Comparison of ENCODE assay signal across 8 mouse cellular contexts in the genomic region with DNA sequence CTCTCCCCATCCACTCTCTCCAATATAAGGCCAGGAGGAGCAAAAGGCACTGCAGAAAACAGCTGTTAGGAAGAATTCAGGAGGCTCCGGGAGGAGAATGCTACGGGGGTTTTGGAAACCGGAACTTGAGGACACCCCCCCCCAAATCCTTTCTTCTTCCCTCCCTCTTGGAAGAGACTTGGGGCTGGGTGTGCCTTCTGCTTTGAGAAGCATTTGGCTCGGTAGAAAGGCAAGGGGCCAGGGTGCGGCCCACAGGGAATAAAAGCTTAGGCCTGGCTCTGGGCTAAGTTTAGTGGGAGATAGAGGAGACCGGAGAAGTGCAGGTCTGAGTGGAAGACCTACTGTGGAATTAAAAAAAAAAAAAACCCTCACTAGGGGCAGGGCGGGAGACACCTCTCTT.
DNase-seq lines count a peak whose midpoint lies in the region; ATAC-seq and TF ChIP-seq lines count a peak whose summit lies in the region.

No protein-coding gene starts in this region.

- DNase-seq in ES-E14 (ENCODE audit: low read depth, low spot score), result peak; percentile 29
- peak; percentile 58 to 72 for DNase-seq in adrenal gland, postnatal 36 days
- peak; percentile 82 to 85 for DNase-seq in heart, postnatal 36 days
- DNase-seq in natural killer cell, adult 2 months (ENCODE audit: low spot score in 2 of 2), result no peak
- DNase-seq in retina, postnatal 1 day, result no peak

- H3K9ac ChIP-seq in ES-E14 (ENCODE audit: insufficient read depth, low read depth, low read length, poor library complexity, severe bottlenecking), result peak overlapping the region; percentile 81
- H3K9ac ChIP-seq in forebrain, embryonic 13.5 days, result peak overlapping the region; percentile 95
- H3K9ac ChIP-seq in limb, embryonic 12.5 days (replicated peaks), result no peak overlapping the region
- peak overlapping the region; percentile 86 for H3K9ac ChIP-seq in midbrain, embryonic 15.5 days

- WGBS in forebrain, embryonic 13.5 days, result 9% methylated on average over 7 of the region's 7 CpGs
- 10% methylated on average over 7 of the region's 7 CpGs for WGBS in limb, embryonic 12.5 days
- 6% methylated on average over 7 of the region's 7 CpGs for WGBS in midbrain, embryonic 15.5 days

- H3K36me3 ChIP-seq in ES-E14 (ENCODE audit: control insufficient read depth, insufficient read depth, low read length, poor library complexity, severe bottlenecking), result no peaks in the 10 kb centered on the region
- H3K36me3 ChIP-seq in forebrain, embryonic 13.5 days (ENCODE audit: poor library complexity, severe bottlenecking), result no peaks in the 10 kb centered on the region
- H3K36me3 ChIP-seq in limb, embryonic 12.5 days, result no peaks in the 10 kb centered on the region
- H3K36me3 ChIP-seq in midbrain, embryonic 15.5 days (replicated peaks), result no peaks in the 10 kb centered on the region

- peak overlapping the region; percentile 83 to 93 for H3K4me3 ChIP-seq in ES-E14 (ENCODE audit: insufficient read depth in 1 of 2, low read depth in 1 of 2, low read length in 2 of 2, poor library complexity in 1 of 2, severe bottlenecking in 1 of 2)
- H3K4me3 ChIP-seq in forebrain, embryonic 13.5 days, result peak overlapping the region; percentile 86
- peak overlapping the region; percentile 89 for H3K4me3 ChIP-seq in limb, embryonic 12.5 days (replicated peaks)
- peak overlapping the region; percentile 94 for H3K4me3 ChIP-seq in midbrain, embryonic 15.5 days

- peak overlapping the region; percentile 84; the same call in 1 of the 2 replicates for H3K27ac ChIP-seq in ES-E14 (ENCODE audit: insufficient read depth, low read depth, low read length, poor library complexity, severe bottlenecking)
- no peak overlapping the region; the same call in 1 of the 2 replicates for H3K27ac ChIP-seq in forebrain, embryonic 13.5 days
- H3K27ac ChIP-seq in limb, embryonic 12.5 days, result no peak overlapping the region
- H3K27ac ChIP-seq in midbrain, embryonic 15.5 days, result peak overlapping the region; percentile 98; the same call in 1 of the 2 replicates

- peak overlapping the region; percentile 95 for H3K4me2 ChIP-seq in forebrain, embryonic 13.5 days
- peak overlapping the region; percentile 88 for H3K4me2 ChIP-seq in limb, embryonic 12.5 days
- peak overlapping the region; percentile 85 for H3K4me2 ChIP-seq in midbrain, embryonic 15.5 days

- in situ Hi-C loops in ES-E14 (cut with MboI; ENCODE audit: low sequenced_read_pairs in 2 of 2, unreplicated experiment in 2 of 2), result no loop called here

- no peaks in the 10 kb centered on the region for H3K9me3 ChIP-seq in ES-E14 (ENCODE audit: control insufficient read depth, insufficient read depth, low read depth, low read length)
- H3K9me3 ChIP-seq in forebrain, embryonic 13.5 days (replicated peaks), result no peaks in the 10 kb centered on the region
- H3K9me3 ChIP-seq in limb, embryonic 12.5 days, result no peaks in the 10 kb centered on the region
- no peaks in the 10 kb centered on the region for H3K9me3 ChIP-seq in midbrain, embryonic 15.5 days

- no peak for ATAC-seq in forebrain, embryonic 13.5 days
- ATAC-seq in limb, embryonic 12.5 days (ENCODE audit: insufficient number of reproducible peaks, insufficient read depth, low FRiP score, low TSS enrichment, low read depth), result no peak
- ATAC-seq in midbrain, embryonic 15.5 days (replicated peaks), result no peak

- intact Hi-C loops in heart, postnatal 36 days (cut with DNase I), result loop anchor here (2.0 kb wide), 2 partner anchors 90 to 288 kb away; a partner anchor contains a TSS

- no peaks in the 10 kb centered on the region for H3K27me3 ChIP-seq in forebrain, embryonic 13.5 days
- H3K27me3 ChIP-seq in limb, embryonic 12.5 days, result peaks cover 8% of the 10 kb centered on the region
- no peaks in the 10 kb centered on the region for H3K27me3 ChIP-seq in midbrain, embryonic 15.5 days (replicated peaks)

- 0 out of 4 replicates have a peak, but pooled peaks cover 0 to 4% of the 10 kb centered on the region in 2 experiments for H3K4me1 ChIP-seq in ES-E14 (ENCODE audit: control insufficient read depth in 2 of 2, insufficient read depth in 2 of 2, low read length in 2 of 2, poor library complexity in 1 of 2)
- peaks cover 41% of the 10 kb centered on the region for H3K4me1 ChIP-seq in forebrain, embryonic 13.5 days
- peaks cover 15% of the 10 kb centered on the region; the same call in 1 of the 2 replicates for H3K4me1 ChIP-seq in limb, embryonic 12.5 days (replicated peaks)
- peaks cover 35% of the 10 kb centered on the region for H3K4me1 ChIP-seq in midbrain, embryonic 15.5 days

TF ChIP-seq in ES-E14, 5 proteins besides CTCF, POLR2A, EP300 and RAD21:
- TF ChIP-seq HCFC1 (IDR thresholded peaks at IDR 0.05; ENCODE audit: borderline replicate concordance, insufficient read depth, low read length), result no peak
- TF ChIP-seq ZNF384 (IDR thresholded peaks at IDR 0.05; ENCODE audit: low read depth, low read length), result peak; percentile 37; the same call in 1 of the 2 replicates
- TF ChIP-seq CHD2 (IDR thresholded peaks at IDR 0.05; ENCODE audit: low read depth, low read length), result no peak
- TF ChIP-seq ZC3H11A (IDR thresholded peaks at IDR 0.05; ENCODE audit: borderline replicate concordance, low read depth, low read length), result no peak
- TF ChIP-seq MAFK (IDR thresholded peaks at IDR 0.05; ENCODE audit: insufficient read depth, low read depth, low read length), result no peak
TF ChIP-seq in ES-E14: peak in this region for 1.

Comparison
In these comparisons a context has a peak if more than half of its experiments do, and no peak if none do; other contexts are left out.
1. DNase-seq: peak in ES-E14 (single experiment), adrenal gland, postnatal 36 days (2 of 2) and heart, postnatal 36 days (2 of 2); none in natural killer cell, adult 2 months (0 of 2) and retina, postnatal 1 day (single experiment).
2. H3K27ac ChIP-seq: peak in ES-E14 (single experiment) and midbrain, embryonic 15.5 days (single experiment); none in forebrain, embryonic 13.5 days (single experiment) and limb, embryonic 12.5 days (single experiment).
3. Peak in every context shown above with its lines, with median percentiles within 50 percentile points of each other: H3K4me3 ChIP-seq and H3K4me2 ChIP-seq.